Mouse (Mus musculus) intestine, embryonic 16.5 days (tissue): ENCODE measurements at regions not wholly inside any gene's neighbourhood (a gene's known extent, or its start where the extent isn't known, plus 50 kb on each side); places are given as distances from the start of the nearest gene placed in this dataset.

Experiments used
- ATAC-seq: fragments of 200-750 bp; cut with Nextera tagmentation; 2 replicates; pipeline ENCODE4 v1.8.0; 2017; ENCODE audit warnings: moderate TSS enrichment, moderate library complexity
- H3K27ac ChIP-seq: fragments of 300-500 bp; sonication (generic); 2 replicates; pipeline ENCODE4 v1.5.1; 2014; ENCODE audit warnings: mild to moderate bottlenecking, low read length
- H3K27me3 ChIP-seq: fragments of 300-500 bp; sonication (generic); replicated peaks from 2 replicates; pipeline ENCODE4 v1.6.1; 2014; ENCODE audit warnings: low read length, control low read depth, mixed read lengths; ENCODE audit not compliant: control insufficient read depth, insufficient read depth
- H3K36me3 ChIP-seq: fragments of 300-500 bp; sonication (generic); 2 replicates; pipeline ENCODE4 v1.6.1; 2014; ENCODE audit warnings: low read length, control low read depth; ENCODE audit not compliant: control insufficient read depth, insufficient read depth
- H3K4me1 ChIP-seq: fragments of 300-500 bp; sonication (generic); 2 replicates; pipeline ENCODE4 v1.6.1; 2014; ENCODE audit warnings: low read length, control low read depth, mixed read lengths; ENCODE audit not compliant: control insufficient read depth, insufficient read depth
- H3K4me2 ChIP-seq: fragments of 300-500 bp; sonication (generic); 2 replicates; pipeline ENCODE4 v1.6.1; 2014; ENCODE audit warnings: low read depth, low read length, control low read depth
- H3K4me3 ChIP-seq: fragments of 300-500 bp; sonication (generic); 2 replicates; pipeline ENCODE4 v1.5.1; 2014; ENCODE audit warnings: mild to moderate bottlenecking, low read length
- H3K9ac ChIP-seq: fragments of 300-500 bp; sonication (generic); 2 replicates; pipeline ENCODE4 v1.6.1; 2014; ENCODE audit warnings: low read depth, low read length
- H3K9me3 ChIP-seq: fragments of 300-500 bp; sonication (generic); 2 replicates; pipeline ENCODE4 v1.6.1; 2016; ENCODE audit warnings: low read length, control low read depth; ENCODE audit not compliant: control insufficient read depth
- WGBS: fragments of 180-500 bp; shearing (Covaris S2); extraction: QIAGEN DNeasy Blood & Tissue Kit; methylation state at CpG from one replicate; pipeline ENCODE4 v1.1.7; 2014; 5-methylcytosine and 5-hydroxymethylcytosine counted together

- WGBS: 84% methylated on average over 5 of the region's 5 CpGs
- Histone ChIP-seq H3K4me2 (no peak overlapping the region), H3K4me3 (no peak overlapping the region), H3K9me3 (no peaks in the 10 kb centered on the region), H3K9ac (no peak overlapping the region), H3K27ac (no peak overlapping the region), H3K4me1 (peaks cover 7% of the 10 kb centered on the region), H3K27me3 (no peaks in the 10 kb centered on the region), H3K36me3 (no peaks in the 10 kb centered on the region)
- no peak for ATAC-seq
Observed at GRCm38 (mm10) chr7:37837372-37837771, 63.9 kb upstream of the Zfp536 start.

- no peak overlapping the region for H3K4me2 ChIP-seq
- H3K36me3 ChIP-seq: no peaks in the 10 kb centered on the region
- no peak overlapping the region for H3K9ac ChIP-seq
- ATAC-seq: no peak
- no peak overlapping the region for H3K4me3 ChIP-seq
- H3K9me3 ChIP-seq: no peaks in the 10 kb centered on the region
- H3K27me3 ChIP-seq: no peaks in the 10 kb centered on the region
- H3K27ac ChIP-seq: no peak overlapping the region
- H3K4me1 ChIP-seq: no peaks in the 10 kb centered on the region
- 79% methylated on average over 8 of the region's 8 CpGs for whole genome bisulfite sequencing
Observed at GRCm38 (mm10) chr7:37833420-37833819, 60.0 kb upstream of the Zfp536 start.

- H3K4me1 ChIP-seq: no peaks in the 10 kb centered on the region
- no peaks in the 10 kb centered on the region for H3K9me3 ChIP-seq
- H3K4me2 ChIP-seq: no peak overlapping the region
- H3K4me3 ChIP-seq: no peak overlapping the region
- no peak for ATAC-seq
- no peak overlapping the region for H3K9ac ChIP-seq
- H3K36me3 ChIP-seq: no peaks in the 10 kb centered on the region
- H3K27me3 ChIP-seq: no peaks in the 10 kb centered on the region
- WGBS: 49% methylated on average over 4 of the region's 4 CpGs
- H3K27ac ChIP-seq: no peak overlapping the region
Observed at GRCm38 (mm10) chr7:37832322-37832721, 58.9 kb upstream of the Zfp536 start.

DNA sequence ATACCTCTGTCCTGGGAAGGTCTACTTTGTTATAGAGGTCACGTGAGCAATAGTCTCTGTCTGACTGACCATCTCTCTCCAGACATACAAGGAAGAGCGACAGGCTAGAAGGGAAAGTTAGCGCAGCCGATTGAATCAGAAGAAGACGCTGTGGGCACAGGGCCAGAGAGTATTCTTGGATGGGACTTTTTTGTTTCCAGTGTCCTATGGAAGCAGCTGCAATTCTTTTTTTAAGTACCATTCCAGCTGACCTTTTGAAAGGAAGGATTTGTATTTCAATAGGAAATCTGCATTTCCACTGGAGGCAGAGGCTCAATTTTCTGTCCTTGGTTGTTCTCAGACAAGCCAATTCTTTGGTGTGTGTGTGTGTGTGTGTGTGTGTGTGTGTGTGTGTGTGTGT is 52.3 kb upstream of the Zfp536 start:
- H3K36me3 ChIP-seq: no peaks in the 10 kb centered on the region
- H3K27ac ChIP-seq: no peak overlapping the region
- no peak overlapping the region for H3K9ac ChIP-seq
- no peaks in the 10 kb centered on the region for H3K9me3 ChIP-seq
- 76% methylated on average over 5 of the region's 5 CpGs for WGBS
- no peaks in the 10 kb centered on the region for H3K4me1 ChIP-seq
- H3K27me3 ChIP-seq: no peaks in the 10 kb centered on the region
- no peak overlapping the region for H3K4me3 ChIP-seq
- ATAC-seq: no peak
- H3K4me2 ChIP-seq: no peak overlapping the region
